Mouse (Mus musculus): ENCODE results near the gene Pramef12.

Pramef12 gene

GRCm38 (mm10) chr4:144408290-144408689 is at the start of gene Pramef12:
Pramef12 (minus strand) TSS chr4:144408464.
- no peaks in the 10 kb centered on the region for H3K36me3 ChIP-seq (ENCODE audit: control insufficient read depth, insufficient read depth, low read length, poor library complexity, severe bottlenecking)
- H3K27me3 ChIP-seq (ENCODE audit: control insufficient read depth, insufficient read depth, low read length, poor library complexity, severe bottlenecking), result no peaks in the 10 kb centered on the region
- no peak for DNase-seq (ENCODE audit: low read depth, low spot score)

DNA sequence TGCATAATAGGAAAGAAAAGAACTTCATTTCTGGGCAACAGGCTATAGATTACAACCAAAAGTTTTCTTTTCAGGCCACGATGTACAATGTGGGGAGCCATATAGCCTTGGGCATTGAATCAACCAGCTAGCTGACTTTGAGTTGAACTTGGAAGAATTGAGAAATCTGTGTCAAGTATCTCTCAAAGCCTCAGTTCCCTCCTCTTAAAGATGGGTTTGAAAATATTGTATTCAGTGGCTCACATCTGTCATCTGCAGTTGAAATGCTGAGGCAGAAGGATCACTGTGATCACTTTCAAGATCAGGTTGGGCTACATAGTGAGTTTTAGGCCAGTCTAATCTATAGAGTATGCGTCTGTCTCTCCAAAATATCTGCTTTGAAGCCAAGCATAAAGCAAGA is 45.0 kb upstream of the Pramef12 start, which contains the start of gene Gm9944:
Gm9944 (minus strand) TSS at position 101 of the 400 bp plus-strand sequence.
- no peak for DNase-seq (ENCODE audit: low read depth, low spot score)
- H3K36me3 ChIP-seq (ENCODE audit: control insufficient read depth, insufficient read depth, low read length, poor library complexity, severe bottlenecking), result no peaks in the 10 kb centered on the region
- no peaks in the 10 kb centered on the region for H3K27me3 ChIP-seq (ENCODE audit: control insufficient read depth, insufficient read depth, low read length, poor library complexity, severe bottlenecking)

DNA sequence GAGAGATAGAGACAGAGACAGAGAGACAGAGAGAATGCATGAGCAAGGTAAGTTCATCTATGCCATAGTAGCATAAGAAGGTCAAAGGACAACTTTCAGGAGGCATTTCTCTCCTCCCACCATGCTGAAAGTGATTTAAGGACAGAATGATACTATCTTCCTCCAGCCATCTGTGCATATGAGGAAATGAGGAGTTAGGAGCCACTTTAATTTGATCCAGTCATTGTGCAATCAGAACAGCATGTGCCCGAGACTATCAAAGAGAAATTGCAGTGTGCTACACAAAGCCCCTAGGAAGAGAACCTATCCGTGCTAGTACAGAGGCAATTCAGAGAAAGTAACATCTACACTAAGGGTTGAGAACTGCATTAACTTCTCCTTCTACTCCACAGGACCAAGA is 40.3 kb upstream of the Pramef12 start:
- DNase-seq (ENCODE audit: low read depth, low spot score), result no peak

GRCm38 (mm10) chr4:144441582-144441981 is 33.3 kb upstream of the Pramef12 start:
- no peaks in the 10 kb centered on the region for H3K36me3 ChIP-seq (ENCODE audit: control insufficient read depth, insufficient read depth, low read length, poor library complexity, severe bottlenecking)
- H3K27me3 ChIP-seq (ENCODE audit: control insufficient read depth, insufficient read depth, low read length, poor library complexity, severe bottlenecking), result no peaks in the 10 kb centered on the region
- no peak for DNase-seq (ENCODE audit: low read depth, low spot score)

More for the DNA sequence above, 40.3 kb upstream of the Pramef12 start:
- Histone ChIP-seq H3K27me3 (ENCODE audit: control insufficient read depth, insufficient read depth, low read length, poor library complexity, severe bottlenecking) (no peaks in the 10 kb centered on the region), H3K36me3 (ENCODE audit: control insufficient read depth, insufficient read depth, low read length, poor library complexity, severe bottlenecking) (no peaks in the 10 kb centered on the region)

DNA sequence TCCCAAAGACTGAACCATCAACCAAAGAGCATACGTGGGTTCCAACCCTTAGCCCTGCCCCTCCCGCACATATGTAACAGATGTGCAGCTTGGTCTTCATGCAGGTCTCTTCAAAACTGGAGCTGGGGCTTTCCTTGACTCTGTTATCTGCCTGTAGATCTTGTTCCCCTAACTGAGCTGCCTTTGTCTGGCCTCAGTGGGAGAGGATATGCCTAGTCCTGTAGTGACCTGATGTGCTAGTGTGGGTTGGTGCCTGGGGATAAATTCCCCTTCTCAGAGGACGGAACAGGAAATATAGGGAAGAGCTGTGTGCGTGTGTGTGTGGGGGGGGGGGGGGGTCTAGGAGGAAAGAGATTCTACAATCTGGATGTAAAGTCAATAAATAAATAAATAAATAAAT is 32.8 kb upstream of the Pramef12 start:
- Histone ChIP-seq H3K36me3 (ENCODE audit: control insufficient read depth, insufficient read depth, low read length, poor library complexity, severe bottlenecking) (no peaks in the 10 kb centered on the region), H3K27me3 (ENCODE audit: control insufficient read depth, insufficient read depth, low read length, poor library complexity, severe bottlenecking) (no peaks in the 10 kb centered on the region)
- no peak for DNase-seq (ENCODE audit: low read depth, low spot score)

DNA sequence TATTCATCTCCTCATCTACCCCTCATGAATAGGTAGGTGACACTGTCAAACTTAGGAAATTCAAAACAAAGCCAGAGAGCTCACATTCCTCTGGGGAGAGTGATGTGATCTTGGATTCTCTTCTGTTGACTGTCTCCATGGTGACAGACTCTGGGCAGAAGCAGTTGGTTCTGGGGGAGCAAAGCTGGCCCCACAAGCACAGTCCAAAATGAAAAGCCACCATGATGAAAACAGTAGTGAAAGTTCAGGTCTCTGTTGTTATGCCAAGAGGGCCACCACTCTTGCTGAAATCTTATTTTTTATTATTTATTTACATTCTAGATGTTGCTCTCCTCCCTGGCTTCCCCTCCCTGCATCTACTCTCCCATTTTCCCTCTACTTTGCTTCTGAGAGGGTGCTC is 30.4 kb upstream of the Pramef12 start, which contains the start of gene 1700012P22Rik:
1700012P22Rik (minus strand) TSS at position 101 of the 400 bp plus-strand sequence.
- H3K27me3 ChIP-seq (ENCODE audit: control insufficient read depth, insufficient read depth, low read length, poor library complexity, severe bottlenecking), result no peaks in the 10 kb centered on the region
- H3K36me3 ChIP-seq (ENCODE audit: control insufficient read depth, insufficient read depth, low read length, poor library complexity, severe bottlenecking), result no peaks in the 10 kb centered on the region
- no peak for DNase-seq (ENCODE audit: low read depth, low spot score)

DNA sequence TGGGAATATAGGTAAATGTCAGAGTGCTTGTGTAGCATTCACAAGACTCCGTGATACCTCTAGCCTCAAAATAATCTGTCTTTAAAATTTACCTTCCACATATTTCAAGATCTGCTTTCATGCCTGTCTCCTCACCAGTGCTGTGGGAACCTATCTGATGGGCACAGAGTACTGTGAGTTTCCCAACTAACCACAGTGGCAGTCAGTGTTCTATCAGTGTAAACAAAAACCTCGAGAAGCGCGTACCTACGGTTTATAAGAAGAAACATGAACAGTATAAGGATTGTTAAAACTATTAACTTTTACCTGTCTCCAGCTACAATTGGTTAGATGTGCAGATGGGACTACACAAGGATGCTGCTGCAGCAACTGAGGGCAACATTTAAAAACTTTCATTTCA is 25.0 kb upstream of the Pramef12 start:
- no peaks in the 10 kb centered on the region for H3K27me3 ChIP-seq (ENCODE audit: control insufficient read depth, insufficient read depth, low read length, poor library complexity, severe bottlenecking)

GRCm38 (mm10) chr4:144430723-144431122 is 22.5 kb upstream of the Pramef12 start:
- Histone ChIP-seq H3K36me3 (ENCODE audit: control insufficient read depth, insufficient read depth, low read length, poor library complexity, severe bottlenecking) (no peaks in the 10 kb centered on the region), H3K27me3 (ENCODE audit: control insufficient read depth, insufficient read depth, low read length, poor library complexity, severe bottlenecking) (no peaks in the 10 kb centered on the region)
- DNase-seq (ENCODE audit: low read depth, low spot score), result no peak

More for the DNA sequence above, 25.0 kb upstream of the Pramef12 start:
- DNase-seq (ENCODE audit: low read depth, low spot score), result no peak
- no peaks in the 10 kb centered on the region for H3K36me3 ChIP-seq (ENCODE audit: control insufficient read depth, insufficient read depth, low read length, poor library complexity, severe bottlenecking)

- Histone ChIP-seq H3K36me3 (ENCODE audit: control insufficient read depth, insufficient read depth, low read length, poor library complexity, severe bottlenecking) (no peaks in the 10 kb centered on the region), H3K27me3 (ENCODE audit: control insufficient read depth, insufficient read depth, low read length, poor library complexity, severe bottlenecking) (no peaks in the 10 kb centered on the region)
- DNase-seq (ENCODE audit: low read depth, low spot score), result no peak
Measured at GRCm38 (mm10) chr4:144428868-144429267, 20.6 kb upstream of the Pramef12 start.

DNA sequence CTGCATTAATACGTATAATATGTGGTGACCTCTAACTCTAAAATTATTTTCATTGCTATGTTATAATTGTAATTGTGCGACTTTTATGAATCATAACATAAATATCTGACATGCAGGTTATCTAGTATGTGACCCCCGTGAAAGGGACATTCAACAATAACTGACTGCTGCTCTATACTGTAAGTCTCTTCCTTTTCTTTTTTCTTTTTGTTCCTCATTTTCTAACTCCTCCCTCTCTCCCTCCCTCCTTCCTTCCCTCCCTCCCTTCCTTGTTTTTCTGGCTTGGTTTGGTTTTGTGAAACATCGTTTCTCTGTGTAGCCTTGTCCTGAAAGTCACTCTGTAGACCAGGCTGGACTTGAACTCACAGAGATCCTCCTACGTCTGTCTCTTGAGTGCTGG is 16.3 kb upstream of the Pramef12 start:
- DNase-seq (ENCODE audit: low read depth, low spot score), result no peak
- Histone ChIP-seq H3K27me3 (ENCODE audit: control insufficient read depth, insufficient read depth, low read length, poor library complexity, severe bottlenecking) (no peaks in the 10 kb centered on the region), H3K36me3 (ENCODE audit: control insufficient read depth, insufficient read depth, low read length, poor library complexity, severe bottlenecking) (no peaks in the 10 kb centered on the region)

DNA sequence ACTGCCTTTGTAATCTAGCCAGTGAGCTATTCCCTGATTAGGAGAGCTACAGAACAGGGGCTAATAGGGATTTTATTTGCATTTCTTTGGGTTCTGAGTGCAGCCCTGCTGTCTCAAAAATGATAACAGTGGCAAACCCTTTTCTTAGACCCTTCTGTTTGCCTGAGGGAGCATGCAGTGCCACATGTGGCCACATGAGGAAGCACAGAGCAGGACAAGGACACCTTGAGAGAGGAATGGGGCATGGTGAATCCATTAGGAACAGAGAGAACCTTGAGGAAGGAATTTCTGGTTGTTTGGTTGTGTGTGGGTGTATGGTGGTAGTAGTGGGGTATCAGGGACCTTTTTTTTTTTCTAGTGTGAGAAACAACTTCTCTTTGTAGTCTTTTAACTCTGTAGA is 12.4 kb upstream of the Pramef12 start:
- DNase-seq (ENCODE audit: low read depth, low spot score), result no peak
- H3K27me3 ChIP-seq (ENCODE audit: control insufficient read depth, insufficient read depth, low read length, poor library complexity, severe bottlenecking), result no peaks in the 10 kb centered on the region

GRCm38 (mm10) chr4:144406261-144406660 is 2.0 kb downstream of the Pramef12 start:
- Histone ChIP-seq H3K36me3 (ENCODE audit: control insufficient read depth, insufficient read depth, low read length, poor library complexity, severe bottlenecking) (no peaks in the 10 kb centered on the region), H3K27me3 (ENCODE audit: control insufficient read depth, insufficient read depth, low read length, poor library complexity, severe bottlenecking) (no peaks in the 10 kb centered on the region)
- DNase-seq (ENCODE audit: low read depth, low spot score), result no peak

More for the DNA sequence above, 12.4 kb upstream of the Pramef12 start:
- no peaks in the 10 kb centered on the region for H3K36me3 ChIP-seq (ENCODE audit: control insufficient read depth, insufficient read depth, low read length, poor library complexity, severe bottlenecking)

GRCm38 (mm10) chr4:144404456-144405086 is 3.7 kb downstream of the Pramef12 start:
- H3K27me3 ChIP-seq (ENCODE audit: control insufficient read depth, insufficient read depth, low read length, poor library complexity, severe bottlenecking), result no peaks in the 10 kb centered on the region
- H3K36me3 ChIP-seq (ENCODE audit: control insufficient read depth, insufficient read depth, low read length, poor library complexity, severe bottlenecking), result no peaks in the 10 kb centered on the region
- DNase-seq (ENCODE audit: low read depth, low spot score), result no peak

GRCm38 (mm10) chr4:144402712-144403111 is 5.6 kb downstream of the Pramef12 start:
- DNase-seq (ENCODE audit: low read depth, low spot score), result no peak
- H3K27me3 ChIP-seq (ENCODE audit: control insufficient read depth, insufficient read depth, low read length, poor library complexity, severe bottlenecking), result no peaks in the 10 kb centered on the region
- no peaks in the 10 kb centered on the region for H3K36me3 ChIP-seq (ENCODE audit: control insufficient read depth, insufficient read depth, low read length, poor library complexity, severe bottlenecking)

DNA sequence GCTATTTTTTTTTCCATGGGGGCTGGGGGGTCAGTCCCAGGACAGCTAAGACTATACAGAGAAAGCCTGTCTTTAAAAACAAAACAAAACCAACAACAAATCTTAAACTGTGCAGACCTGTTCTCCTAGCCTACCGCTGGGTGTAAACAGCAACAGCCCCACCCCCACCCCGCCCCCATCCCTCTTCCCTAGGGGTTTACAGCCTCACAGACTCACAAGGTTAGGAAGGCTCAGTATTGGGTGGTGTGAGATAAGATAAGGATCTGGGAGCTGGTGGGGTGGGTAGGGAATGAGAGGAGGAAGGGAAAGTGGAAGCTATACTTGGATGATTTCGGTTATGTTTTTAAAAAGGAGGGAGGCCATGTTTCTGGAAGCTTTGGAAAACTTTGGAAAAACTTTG is 11.9 kb downstream of the Pramef12 start:
- no peak for DNase-seq (ENCODE audit: low read depth, low spot score)
- H3K27me3 ChIP-seq (ENCODE audit: control insufficient read depth, insufficient read depth, low read length, poor library complexity, severe bottlenecking), result no peaks in the 10 kb centered on the region
- no peaks in the 10 kb centered on the region for H3K36me3 ChIP-seq (ENCODE audit: control insufficient read depth, insufficient read depth, low read length, poor library complexity, severe bottlenecking)

DNA sequence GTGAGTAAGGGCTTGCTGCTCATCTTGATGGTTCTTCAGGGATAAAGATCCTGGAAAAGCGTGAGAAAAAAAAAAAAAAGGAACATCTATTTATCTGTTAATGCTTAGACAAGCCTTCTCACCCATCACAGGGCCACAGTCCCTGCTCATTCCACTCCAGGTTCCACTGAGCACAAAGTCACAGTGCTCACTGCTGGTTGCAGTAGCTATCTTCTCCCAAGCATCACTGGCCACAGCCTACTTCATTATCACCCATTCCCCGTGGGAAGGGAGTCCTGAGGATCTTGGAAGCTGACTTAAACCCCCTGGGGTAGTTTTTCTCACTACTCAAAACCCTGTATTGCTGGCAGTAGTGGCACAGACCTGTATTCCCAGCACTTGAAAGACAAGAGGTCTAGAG is 30.4 kb downstream of the Pramef12 start, which contains the start of gene Pramef20:
Pramef20 (minus strand) TSS at position 23 of the 400 bp plus-strand sequence.
- DNase-seq (ENCODE audit: low read depth, low spot score), result no peak

More for the DNA sequence above, 30.4 kb downstream of the Pramef12 start, which contains the start of gene Pramef20:
- H3K27me3 ChIP-seq (ENCODE audit: control insufficient read depth, insufficient read depth, low read length, poor library complexity, severe bottlenecking), result no peaks in the 10 kb centered on the region
- H3K36me3 ChIP-seq (ENCODE audit: control insufficient read depth, insufficient read depth, low read length, poor library complexity, severe bottlenecking), result no peaks in the 10 kb centered on the region
